Mouse (Mus musculus) limb, embryonic 15.5 days (tissue): ENCODE results near the gene Slc9a5. TPM values are rescaled to one million over a fixed set of nuclear protein-coding genes. Genes with fewer than 3 reads are reported as not detected.
A peak's percentile ranks its signal among the peaks of the same experiment; 100 is the strongest.

Experiments used
- ATAC-seq: fragments of 200-750 bp; cut with Nextera tagmentation; 2 replicates; pipeline ENCODE4 v1.8.0; 2017; ENCODE audit warnings: low read depth, moderate TSS enrichment; ENCODE audit not compliant: insufficient number of reproducible peaks, low FRiP score, low TSS enrichment
- H3K27ac ChIP-seq: fragments of 300-500 bp; sonication (generic); 2 replicates; pipeline ENCODE4 v1.5.1; 2015; ENCODE audit warnings: moderate library complexity, mild to moderate bottlenecking, inconsistent platforms
- H3K27me3 ChIP-seq: fragments of 300-500 bp; sonication (generic); 2 replicates; pipeline ENCODE4 v1.6.1; 2015; ENCODE audit warnings: inconsistent platforms
- H3K36me3 ChIP-seq: fragments of 300-500 bp; sonication (generic); 2 replicates; pipeline ENCODE4 v1.6.1; 2015; ENCODE audit warnings: inconsistent platforms
- H3K4me1 ChIP-seq: fragments of 300-500 bp; sonication (generic); 2 replicates; pipeline ENCODE4 v1.6.1; 2015; ENCODE audit warnings: inconsistent platforms
- H3K4me2 ChIP-seq: fragments of 300-500 bp; sonication (generic); 2 replicates; pipeline ENCODE4 v1.6.1; 2015; ENCODE audit warnings: mild to moderate bottlenecking, inconsistent platforms
- H3K4me3 ChIP-seq: fragments of 300-500 bp; sonication (generic); 2 replicates; pipeline ENCODE4 v1.5.1; 2015; ENCODE audit warnings: mild to moderate bottlenecking, inconsistent platforms
- H3K9ac ChIP-seq: fragments of 300-500 bp; sonication (generic); 2 replicates; pipeline ENCODE4 v1.6.1; 2015; ENCODE audit warnings: inconsistent platforms
- H3K9me3 ChIP-seq: fragments of 300-500 bp; sonication (generic); 2 replicates; pipeline ENCODE4 v1.6.1; 2016; ENCODE audit warnings: inconsistent platforms
- WGBS: fragments of 180-500 bp; shearing (Covaris S2); methylation state at CpG from one replicate; pipeline ENCODE4 v1.1.7; 2015; 5-methylcytosine and 5-hydroxymethylcytosine counted together
- polyA plus RNA-seq: library from polyadenylated mRNA; unstranded; fragments of >200 nt; fragmentation: Nextera tagmentation; extraction: Ambion mirVana; gene quantifications from 2 replicates; pipeline ENCODE4 v1.2.1, GENCODE M21; 2015

Gene Slc9a5
- polyA plus RNA-seq, 1 experiment from 2014 or later = 2.9 TPM

- H3K27ac ChIP-seq = peak overlapping the region; percentile 59
- no peak overlapping the region for H3K4me3 ChIP-seq
Observed at GRCm38 (mm10) chr8:105361751-105362702, 13.4 kb downstream of the Slc9a5 start.

DNA sequence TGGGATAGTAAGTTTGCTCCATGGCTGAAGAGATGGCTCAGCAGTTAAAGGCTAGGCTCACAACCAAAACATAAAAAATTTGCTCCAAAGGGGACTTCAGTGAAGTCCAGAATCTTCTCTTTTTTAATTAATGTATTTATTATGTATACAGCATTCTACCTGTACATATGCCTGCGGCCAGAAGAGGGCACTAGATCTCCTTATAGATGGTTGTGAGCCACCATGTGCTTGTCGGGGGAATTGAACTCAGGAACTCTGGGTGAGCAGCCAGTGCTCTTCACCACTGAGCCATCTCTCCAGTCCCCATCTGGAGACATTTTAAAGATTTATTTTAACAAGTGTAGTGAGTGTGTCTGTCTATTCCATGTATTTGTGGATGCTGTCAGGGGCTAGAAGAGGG lies 18.5 kb downstream of the Slc9a5 start:
- Histone ChIP-seq H3K27me3 (no peaks in the 10 kb centered on the region), H3K9me3 (no peaks in the 10 kb centered on the region), H3K4me1 (peaks cover 6% of the 10 kb centered on the region; the same call in 1 of the 2 replicates), H3K9ac (no peak overlapping the region), H3K36me3 (peaks cover 15% of the 10 kb centered on the region; the same call in 1 of the 2 replicates), H3K4me2 (no peak overlapping the region), H3K4me3 (no peak overlapping the region), H3K27ac (no peak overlapping the region)
- 71% methylated on average over 2 of the region's 2 CpGs for WGBS
- ATAC-seq = no peak

More at GRCm38 (mm10) chr8:105361751-105362702, 13.4 kb downstream of the Slc9a5 start:
- Histone ChIP-seq H3K9ac (no peak overlapping the region), H3K4me2 (no peak overlapping the region), H3K4me1 (peaks cover 19% of the 10 kb centered on the region), H3K27me3 (no peaks in the 10 kb centered on the region), H3K9me3 (no peaks in the 10 kb centered on the region), H3K36me3 (peaks cover 7% of the 10 kb centered on the region)
- no peak for ATAC-seq
- 52% methylated on average over 12 of the region's 12 CpGs for WGBS

GRCm38 (mm10) chr8:105372473-105372872 lies 23.8 kb downstream of the Slc9a5 start:
- H3K27me3 ChIP-seq = no peaks in the 10 kb centered on the region
- H3K9ac ChIP-seq = no peak overlapping the region
- no peak overlapping the region for H3K4me3 ChIP-seq
- 79% methylated on average over 9 of the region's 9 CpGs for WGBS
- peaks cover 3% of the 10 kb centered on the region for H3K4me1 ChIP-seq
- no peak for ATAC-seq
- no peak overlapping the region for H3K27ac ChIP-seq
- H3K36me3 ChIP-seq = peaks cover 4% of the 10 kb centered on the region; the same call in 1 of the 2 replicates
- no peak overlapping the region for H3K4me2 ChIP-seq
- no peaks in the 10 kb centered on the region for H3K9me3 ChIP-seq

DNA sequence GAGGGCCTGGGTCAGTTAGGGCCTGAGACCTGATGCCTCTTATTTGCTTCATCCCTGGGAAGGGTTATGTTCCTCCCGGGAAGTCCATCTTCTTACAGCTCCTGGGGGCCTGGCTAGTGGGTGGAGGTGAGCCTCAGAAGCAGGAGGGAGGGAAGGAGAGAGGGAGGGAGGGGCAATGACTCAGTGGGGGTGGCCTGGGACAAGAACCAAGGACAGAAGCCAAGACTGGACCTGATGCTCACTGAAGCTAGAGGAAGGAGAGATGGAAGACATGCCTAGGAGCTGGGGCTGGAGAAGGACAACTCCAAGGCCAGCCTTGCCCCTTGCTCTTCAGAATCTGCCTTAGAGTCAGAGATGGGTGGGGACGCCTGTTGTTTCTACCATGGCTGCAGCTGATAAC lies 24.4 kb downstream of the Slc9a5 start, which contains the start of gene Plekhg4:
Gene Plekhg4 (plus strand): TSS at position 243 of the 400 bp plus-strand sequence.
- no peak for ATAC-seq
- Histone ChIP-seq H3K27me3 (no peaks in the 10 kb centered on the region), H3K9me3 (no peaks in the 10 kb centered on the region), H3K27ac (no peak within 1 kb of the TSS), H3K9ac (no peak within 1 kb of the TSS), H3K4me3 (no peak within 1 kb of the TSS), H3K36me3 (0 out of 2 replicates have a peak, but pooled peaks cover 3% of the 10 kb centered on the region), H3K4me2 (peak within 1 kb of the TSS; percentile 35), H3K4me1 (peaks cover 8% of the 10 kb centered on the region)
- 52% methylated on average over 2 of the region's 2 CpGs for WGBS

DNA sequence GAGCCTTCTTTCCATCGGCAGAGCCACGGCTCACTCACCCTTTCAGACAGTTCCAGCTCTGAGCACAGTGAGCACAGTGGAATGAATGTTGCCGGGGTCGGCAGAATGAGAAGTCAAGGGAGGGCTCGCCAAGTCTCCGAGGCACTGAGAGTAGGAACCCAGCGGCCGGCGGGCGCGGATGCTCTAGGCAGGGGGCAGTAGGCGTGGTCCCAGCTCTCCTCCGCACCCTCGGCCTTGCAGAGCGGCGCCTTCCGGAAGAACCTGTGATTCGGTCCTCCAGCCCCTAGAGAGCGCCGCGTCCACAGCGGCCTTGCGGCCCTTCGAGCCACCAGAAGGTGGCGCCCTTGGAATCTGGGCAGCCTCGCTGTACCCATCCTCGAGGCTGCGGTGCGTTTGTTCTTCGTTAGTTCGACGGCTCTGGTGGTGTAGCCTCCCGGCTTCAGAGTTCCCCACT lies 25.9 kb downstream of the Slc9a5 start:
- no peak for ATAC-seq
- Histone ChIP-seq H3K27me3 (no peaks in the 10 kb centered on the region), H3K4me3 (peak overlapping the region; percentile 17), H3K4me2 (peak overlapping the region; percentile 35), H3K4me1 (peaks cover 23% of the 10 kb centered on the region), H3K9ac (no peak overlapping the region), H3K9me3 (no peaks in the 10 kb centered on the region), H3K27ac (no peak overlapping the region), H3K36me3 (no peaks in the 10 kb centered on the region)
- WGBS = 36% methylated on average over 33 of the region's 33 CpGs

GRCm38 (mm10) chr8:105378673-105379072 lies 30.0 kb downstream of the Slc9a5 start:
- ATAC-seq = 0 out of 2 replicates have a peak, but pooled peaks have one; percentile 60
- Histone ChIP-seq H3K27ac (peak overlapping the region; percentile 75), H3K36me3 (no peaks in the 10 kb centered on the region), H3K4me2 (peak overlapping the region; percentile 26), H3K9me3 (no peaks in the 10 kb centered on the region), H3K4me1 (peaks cover 33% of the 10 kb centered on the region), H3K4me3 (no peak overlapping the region), H3K9ac (no peak overlapping the region), H3K27me3 (no peaks in the 10 kb centered on the region)
- 24% methylated on average over 19 of the region's 19 CpGs for WGBS

GRCm38 (mm10) chr8:105380308-105380707 lies 31.7 kb downstream of the Slc9a5 start:
- Histone ChIP-seq H3K36me3 (no peaks in the 10 kb centered on the region), H3K4me1 (peaks cover 36% of the 10 kb centered on the region), H3K4me2 (no peak overlapping the region), H3K9ac (no peak overlapping the region), H3K27ac (no peak overlapping the region), H3K27me3 (no peaks in the 10 kb centered on the region), H3K9me3 (no peaks in the 10 kb centered on the region), H3K4me3 (no peak overlapping the region)
- 73% methylated on average over 12 of the region's 12 CpGs for WGBS
- ATAC-seq = no peak

DNA sequence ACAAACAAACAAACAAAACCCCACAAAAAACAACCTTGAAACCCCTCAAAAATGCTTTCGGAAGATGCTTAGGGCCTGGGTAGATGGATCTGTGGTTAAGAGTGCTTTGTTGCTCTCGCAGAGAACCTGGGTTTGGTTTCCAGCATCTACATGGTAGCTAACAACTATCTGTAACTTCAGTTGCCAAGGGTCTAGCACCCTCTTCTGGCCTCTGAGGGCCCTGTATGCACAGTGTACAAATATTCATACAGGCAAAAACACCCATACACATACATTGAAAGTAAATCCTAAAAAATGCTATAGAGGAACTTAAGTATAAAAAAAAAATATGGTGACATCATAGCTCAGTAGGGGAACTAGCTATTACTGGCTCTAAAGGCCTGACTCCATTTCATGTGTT lies 35.4 kb downstream of the Slc9a5 start:
- no peaks in the 10 kb centered on the region for H3K9me3 ChIP-seq
- H3K9ac ChIP-seq = no peak overlapping the region
- H3K4me2 ChIP-seq = no peak overlapping the region
- H3K4me1 ChIP-seq = peaks cover 40% of the 10 kb centered on the region
- no peaks in the 10 kb centered on the region for H3K27me3 ChIP-seq
- H3K27ac ChIP-seq = no peak overlapping the region
- no peaks in the 10 kb centered on the region for H3K36me3 ChIP-seq
- H3K4me3 ChIP-seq = no peak overlapping the region
- no peak for ATAC-seq
- 96% methylated on average over 2 of the region's 2 CpGs for WGBS

DNA sequence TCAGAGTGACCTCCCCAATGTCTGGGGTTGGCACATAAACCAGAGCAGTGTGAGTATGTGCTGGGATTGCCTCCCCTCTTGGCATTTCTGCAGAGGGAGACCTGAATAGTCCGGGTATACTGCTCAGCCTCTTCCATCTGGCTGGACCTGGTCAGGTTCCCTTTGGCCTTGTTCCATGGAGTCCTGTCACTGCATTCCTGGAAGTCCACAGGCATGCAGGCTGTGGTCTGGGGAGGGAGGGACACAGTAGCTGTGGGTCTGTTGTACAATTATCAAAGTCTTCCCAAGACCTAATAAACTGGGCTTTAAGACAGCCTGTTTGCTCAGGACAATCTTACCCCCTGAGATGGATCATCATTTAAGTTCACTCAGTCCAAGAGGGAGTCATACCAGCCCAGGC lies 38.5 kb downstream of the Slc9a5 start:
- Histone ChIP-seq H3K27me3 (no peaks in the 10 kb centered on the region), H3K9ac (no peak overlapping the region), H3K4me2 (no peak overlapping the region), H3K36me3 (no peaks in the 10 kb centered on the region), H3K9me3 (no peaks in the 10 kb centered on the region), H3K27ac (no peak overlapping the region), H3K4me3 (no peak overlapping the region), H3K4me1 (peaks cover 26% of the 10 kb centered on the region)
- whole genome bisulfite sequencing = 37% methylated on average over 1 of the region's 1 CpGs
- no peak for ATAC-seq

- Histone ChIP-seq H3K4me1 (peaks cover 26% of the 10 kb centered on the region), H3K9ac (no peak overlapping the region), H3K4me3 (no peak overlapping the region), H3K4me2 (no peak overlapping the region), H3K9me3 (no peaks in the 10 kb centered on the region), H3K27me3 (no peaks in the 10 kb centered on the region), H3K27ac (no peak overlapping the region), H3K36me3 (no peaks in the 10 kb centered on the region)
- ATAC-seq = no peak
- 74% methylated on average over 6 of the region's 6 CpGs for WGBS
Observed at GRCm38 (mm10) chr8:105389096-105389495, 40.5 kb downstream of the Slc9a5 start.

- no peaks in the 10 kb centered on the region for H3K4me1 ChIP-seq
- H3K9me3 ChIP-seq = no peaks in the 10 kb centered on the region
- H3K9ac ChIP-seq = no peak overlapping the region
- WGBS = 81% methylated on average over 12 of the region's 12 CpGs
- H3K36me3 ChIP-seq = no peaks in the 10 kb centered on the region
- no peak overlapping the region for H3K4me2 ChIP-seq
- ATAC-seq = no peak
- no peak overlapping the region for H3K4me3 ChIP-seq
- H3K27me3 ChIP-seq = no peaks in the 10 kb centered on the region
- no peak overlapping the region for H3K27ac ChIP-seq
Observed at GRCm38 (mm10) chr8:105393089-105393787, 44.6 kb downstream of the Slc9a5 start.

DNA sequence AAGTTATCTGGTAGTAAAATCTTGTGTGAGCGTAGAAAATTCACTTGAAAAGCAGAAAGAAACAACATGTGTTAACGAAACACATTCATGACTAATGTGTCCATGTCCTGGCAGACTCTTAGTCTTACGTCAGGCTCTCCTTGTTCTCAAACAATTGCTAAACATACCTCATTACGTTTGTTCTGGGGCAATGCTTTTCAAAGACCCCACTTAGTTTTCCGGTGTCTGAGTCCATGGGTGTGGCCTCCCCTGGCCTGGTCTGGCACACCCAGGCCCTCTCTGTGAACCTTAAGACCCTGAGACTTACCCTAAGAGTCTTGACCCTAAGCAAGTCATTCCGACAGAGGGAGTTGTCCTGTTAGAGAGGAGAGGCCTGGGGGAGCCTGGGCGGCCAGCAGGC lies 45.3 kb downstream of the Slc9a5 start:
- Histone ChIP-seq H3K9ac (no peak overlapping the region), H3K36me3 (no peaks in the 10 kb centered on the region), H3K4me3 (no peak overlapping the region), H3K27ac (no peak overlapping the region), H3K4me2 (no peak overlapping the region), H3K27me3 (no peaks in the 10 kb centered on the region), H3K9me3 (no peaks in the 10 kb centered on the region), H3K4me1 (no peaks in the 10 kb centered on the region)
- WGBS = 73% methylated on average over 7 of the region's 7 CpGs
- ATAC-seq = no peak
